Mouse (Mus musculus) forebrain, embryonic 16.5 days (tissue): ENCODE data around the gene Vmn1r168. TPM values are rescaled to one million over a fixed set of nuclear protein-coding genes. Genes with fewer than 3 reads are reported as not detected.
"Not testable (repeated sequence)": the region's sequence is repeated elsewhere in the genome, so short reads cannot be mapped to it uniquely, and the experiment has no call there.

Source experiments
- ATAC-seq: fragments of 200-750 bp; cut with Nextera tagmentation; 2 replicates; pipeline ENCODE4 v1.8.0; 2017; ENCODE audit warnings: mild to moderate bottlenecking, moderate library complexity
- H3K27ac ChIP-seq: fragments of 300-500 bp; sonication (generic); 2 replicates; pipeline ENCODE4 v1.5.1; 2014; ENCODE audit warnings: low read length, control low read depth
- H3K27me3 ChIP-seq: fragments of 300-500 bp; sonication (generic); replicated peaks from 2 replicates; pipeline ENCODE4 v1.6.1; 2014; ENCODE audit warnings: low read length; ENCODE audit not compliant: control insufficient read depth, insufficient read depth
- H3K36me3 ChIP-seq: fragments of 300-500 bp; sonication (generic); 2 replicates; pipeline ENCODE4 v1.6.1; 2014; ENCODE audit not compliant: control insufficient read depth, insufficient read depth
- H3K4me1 ChIP-seq: fragments of 300-500 bp; sonication (generic); replicated peaks from 2 replicates; pipeline ENCODE4 v1.6.1; 2014; ENCODE audit warnings: low read length; ENCODE audit not compliant: control insufficient read depth, insufficient read depth
- H3K4me2 ChIP-seq: fragments of 300-500 bp; sonication (generic); 2 replicates; pipeline ENCODE4 v1.6.1; 2014; ENCODE audit warnings: mild to moderate bottlenecking, low read length, control low read depth
- H3K4me3 ChIP-seq: fragments of 300-500 bp; sonication (generic); replicated peaks from 2 replicates; pipeline ENCODE4 v1.5.1; 2014; ENCODE audit warnings: mild to moderate bottlenecking, low read length, control low read depth
- H3K9ac ChIP-seq: fragments of 300-500 bp; sonication (generic); replicated peaks from 2 replicates; pipeline ENCODE4 v1.6.1; 2014; ENCODE audit warnings: low read depth, low read length, control low read depth
- H3K9me3 ChIP-seq: fragments of 300-500 bp; sonication (generic); 2 replicates; pipeline ENCODE4 v1.6.1; 2016; ENCODE audit warnings: low read length; ENCODE audit not compliant: control insufficient read depth
- WGBS: fragments of 180-500 bp; shearing (Covaris S2); extraction: QIAGEN DNeasy Blood & Tissue Kit; methylation state at CpG from one replicate; pipeline ENCODE4 v1.1.7; 2014; 5-methylcytosine and 5-hydroxymethylcytosine counted together
- polyA plus RNA-seq: library from polyadenylated mRNA; unstranded; fragments of >200 nt; fragmentation: Nextera tagmentation; extraction: Ambion mirVana; gene quantifications from 2 replicates; pipeline ENCODE4 v1.2.1, GENCODE M21; 2015

Gene Vmn1r168
- polyA plus RNA-seq, result not detected in 2 replicates

GRCm38 (mm10) chr7:23539432-23539831, at the start of gene Vmn1r168:
TSS of gene Vmn1r168 (plus strand) at chr7:23539732.
- not testable (repeated sequence) for H3K4me1 ChIP-seq, H3K4me3 ChIP-seq, ATAC-seq, H3K9ac ChIP-seq, H3K4me2 ChIP-seq, H3K36me3 ChIP-seq, H3K27me3 ChIP-seq, H3K9me3 ChIP-seq, H3K27ac ChIP-seq
- no CpG with 5 or more reads among the region's 1 CpGs for WGBS

GRCm38 (mm10) chr7:23507106-23507505, 32.4 kb upstream of the Vmn1r168 start, which contains the start of gene Vmn1r167:
TSS of gene Vmn1r167 (minus strand) at chr7:23507206.
- H3K4me1 ChIP-seq, H3K36me3 ChIP-seq, H3K27me3 ChIP-seq, H3K27ac ChIP-seq, ATAC-seq, H3K4me2 ChIP-seq, H3K4me3 ChIP-seq, H3K9ac ChIP-seq: not testable (repeated sequence)
- WGBS, result 92% methylated on average over 2 of the region's 2 CpGs
- H3K9me3 ChIP-seq, result peaks cover 11% of the 10 kb centered on the region

GRCm38 (mm10) chr7:23575226-23575625, 35.7 kb downstream of the Vmn1r168 start, which contains the start of gene Vmn1r169:
TSS of gene Vmn1r169 (plus strand) at chr7:23575526.
- H3K9me3 ChIP-seq, H3K4me2 ChIP-seq, H3K27me3 ChIP-seq, ATAC-seq, H3K9ac ChIP-seq, H3K27ac ChIP-seq, H3K4me3 ChIP-seq, H3K36me3 ChIP-seq, H3K4me1 ChIP-seq: not testable (repeated sequence)
- WGBS, result 70% methylated on average over 1 of the region's 2 CpGs

Other genes with a start within 250 kb of the Vmn1r168 start
- gene Nlrp4e, start 238.5 kb upstream of the Vmn1r168 start, polyA plus RNA-seq, result not detected in 2 replicates
- gene Nlrp5, start 153.8 kb upstream of the Vmn1r168 start, polyA plus RNA-seq, result not detected in 2 replicates
- not detected in 2 replicates for gene Vmn1r167, start 32.5 kb upstream of the Vmn1r168 start, polyA plus RNA-seq
- gene Vmn1r169, start 35.8 kb downstream of the Vmn1r168 start, polyA plus RNA-seq, result not detected in 2 replicates
- not detected in 2 replicates for gene Vmn1r170, start 66.4 kb downstream of the Vmn1r168 start, polyA plus RNA-seq
- not detected in 2 replicates for gene Vmn1r171, start 91.0 kb downstream of the Vmn1r168 start, polyA plus RNA-seq
- not detected in 2 replicates for gene Vmn1r172, start 118.6 kb downstream of the Vmn1r168 start, polyA plus RNA-seq
- gene Vmn1r173, start 161.0 kb downstream of the Vmn1r168 start, polyA plus RNA-seq, result not detected in 2 replicates
- gene Vmn1r174, start 212.5 kb downstream of the Vmn1r168 start, polyA plus RNA-seq, result not detected in 2 replicates